Mouse (Mus musculus) spleen, embryonic (tissue): ENCODE results near the gene Foxf2.

ENCODE experiments used
- CTCF ChIA-PET: fragments of 350-600 bp; sonication (Branson Sonifier 250); formaldehyde crosslinking; loops from one replicate; lab custom pipeline; 2022; lab: Charles Lee

The Foxf2 gene

DNA sequence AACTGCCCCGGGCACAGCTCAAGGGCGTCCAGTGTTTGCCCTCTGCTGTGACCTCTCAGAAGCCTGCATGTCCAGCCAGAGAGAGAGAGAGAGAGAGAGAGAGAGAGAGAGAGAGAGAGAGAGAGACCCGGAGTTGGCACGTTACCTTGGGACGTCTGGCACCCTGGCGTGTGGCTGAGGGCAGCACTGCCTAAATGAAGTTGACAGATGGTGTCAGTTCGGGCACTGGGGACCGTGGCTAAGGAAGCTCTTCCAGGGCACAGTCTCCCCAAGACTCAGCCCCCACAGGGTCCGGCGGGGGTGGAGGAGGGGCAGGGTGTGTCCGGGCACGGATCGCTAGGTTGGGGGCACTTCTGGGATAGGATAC is 667 bp upstream of the Foxf2 start:
- CTCF ChIA-PET = no interaction called here

DNA sequence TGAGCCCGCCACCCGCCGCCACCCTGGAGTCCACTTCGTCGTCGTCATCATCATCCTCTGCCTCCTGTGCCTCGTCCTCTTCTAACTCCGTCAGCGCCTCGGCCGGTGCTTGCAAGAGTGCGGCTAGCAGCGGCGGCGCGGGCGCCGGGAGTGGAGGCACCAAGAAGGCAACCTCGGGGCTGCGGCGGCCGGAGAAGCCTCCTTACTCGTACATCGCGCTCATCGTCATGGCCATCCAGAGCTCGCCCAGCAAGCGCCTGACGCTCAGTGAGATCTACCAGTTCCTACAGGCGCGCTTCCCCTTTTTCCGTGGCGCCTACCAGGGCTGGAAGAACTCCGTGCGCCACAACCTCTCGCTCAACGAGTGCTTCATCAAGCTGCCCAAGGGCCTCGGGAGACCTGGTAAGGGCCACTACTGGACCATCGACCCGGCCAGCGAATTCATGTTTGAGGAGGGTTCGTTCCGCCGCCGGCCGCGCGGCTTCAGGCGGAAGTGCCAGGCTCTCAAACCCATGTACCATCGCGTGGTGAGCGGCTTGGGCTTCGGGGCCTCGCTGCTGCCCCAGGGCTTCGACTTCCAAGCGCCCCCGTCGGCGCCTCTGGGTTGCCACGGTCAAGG is 676 bp downstream of the Foxf2 start:
- CTCF ChIA-PET = no interaction called here

DNA sequence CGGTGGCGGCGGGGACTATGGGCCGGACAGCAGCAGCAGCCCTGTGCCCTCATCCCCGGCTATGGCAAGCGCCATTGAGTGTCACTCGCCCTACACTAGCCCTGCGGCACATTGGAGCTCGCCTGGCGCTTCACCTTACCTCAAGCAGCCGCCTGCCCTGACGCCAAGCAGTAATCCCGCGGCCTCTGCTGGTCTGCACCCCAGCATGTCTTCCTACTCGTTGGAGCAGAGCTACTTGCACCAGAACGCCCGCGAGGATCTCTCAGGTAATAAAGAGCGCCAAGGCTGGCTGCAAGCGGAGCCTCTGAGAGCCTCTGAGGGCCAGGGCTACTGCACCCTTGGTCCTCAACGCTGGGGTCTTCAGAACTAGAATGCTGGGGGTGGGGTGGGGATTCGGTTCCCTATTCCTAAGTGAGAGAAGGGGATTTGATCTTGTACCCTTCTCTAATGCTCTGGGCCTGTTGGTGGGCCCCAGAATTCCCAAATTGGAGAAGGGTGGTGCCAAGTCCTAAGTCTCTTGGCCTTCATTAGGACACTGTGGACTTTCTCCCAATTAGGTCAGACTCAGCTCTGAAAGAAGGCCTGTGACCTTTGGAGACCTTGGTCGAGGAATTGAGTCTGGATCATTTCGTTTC is 1.5 kb downstream of the Foxf2 start:
- CTCF ChIA-PET = no interaction called here

DNA sequence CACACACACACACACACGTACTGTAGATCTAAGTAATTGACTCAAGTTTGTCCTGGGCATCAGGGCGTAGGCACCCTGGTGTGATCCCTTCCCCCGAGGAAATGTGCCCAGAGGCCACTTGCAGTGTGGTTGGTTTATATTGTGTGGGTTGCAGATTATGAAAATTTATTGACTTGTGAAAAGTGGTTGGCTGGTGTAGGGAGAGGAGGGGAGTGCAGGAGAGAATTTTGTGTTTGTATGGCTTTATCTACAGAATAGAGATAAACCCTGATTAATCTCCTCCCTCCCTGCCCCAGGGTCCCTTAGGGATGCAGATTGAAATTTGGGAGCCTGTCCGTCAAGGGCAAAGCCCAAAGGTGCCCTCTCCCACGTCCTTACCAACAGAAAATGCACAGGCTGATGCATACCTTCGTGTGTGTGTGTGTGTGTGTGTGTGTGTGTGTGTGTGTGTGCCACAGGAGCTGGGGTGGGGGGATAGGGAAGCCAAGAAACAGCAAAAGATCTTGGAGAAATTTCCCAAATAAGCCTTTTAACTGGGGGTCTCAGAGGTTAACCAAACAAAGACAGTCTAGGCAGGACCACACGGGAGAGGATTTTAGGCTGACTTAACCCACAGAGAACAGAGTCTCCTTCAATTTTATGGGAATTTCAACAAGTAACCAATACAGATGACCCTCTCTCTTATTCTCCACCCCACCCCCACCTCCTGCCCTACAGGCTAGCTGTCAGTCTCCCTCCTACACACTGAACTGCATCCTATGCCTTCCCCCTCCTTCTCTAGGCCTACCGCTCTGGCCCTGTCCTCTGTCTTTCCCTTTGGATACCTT is 2.5 kb downstream of the Foxf2 start:
- CTCF ChIA-PET = no interaction called here

DNA sequence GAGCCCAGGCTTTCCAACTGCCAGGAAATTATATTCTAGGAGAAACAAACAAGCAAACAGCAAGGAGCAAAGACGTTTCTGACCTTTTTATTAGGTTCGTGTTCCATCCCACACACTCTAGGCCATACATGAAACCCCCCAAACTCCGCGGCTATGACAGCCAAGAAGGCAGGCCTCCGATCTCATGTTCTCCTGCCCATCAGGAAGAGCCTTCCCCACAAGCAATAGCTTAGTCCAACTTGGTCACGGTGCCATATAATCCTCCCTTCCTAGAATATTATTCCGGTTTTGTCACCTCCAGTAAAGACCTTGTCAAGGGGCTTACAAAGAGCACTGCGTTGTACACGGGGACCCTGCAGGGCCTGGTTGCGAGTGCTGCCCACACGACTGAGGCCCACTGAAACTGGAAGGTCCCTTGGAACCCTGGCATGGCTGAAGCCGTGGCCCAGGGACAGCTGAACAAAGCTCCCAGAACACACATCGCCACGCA is 3.1 kb downstream of the Foxf2 start:
- CTCF ChIA-PET = no interaction called here

GRCm38 (mm10) chr13:31629321-31629851 is 3.8 kb downstream of the Foxf2 start:
- CTCF ChIA-PET = interaction anchor here (0.7 kb wide), 1 partner anchor 1090 kb away, joined by 3 read pairs; no protein-coding TSS in a partner anchor

GRCm38 (mm10) chr13:31630051-31630450 is 4.4 kb downstream of the Foxf2 start:
- CTCF ChIA-PET = interaction anchor here (0.7 kb wide), 1 partner anchor 1089 kb away, joined by 3 read pairs; no protein-coding TSS in a partner anchor

DNA sequence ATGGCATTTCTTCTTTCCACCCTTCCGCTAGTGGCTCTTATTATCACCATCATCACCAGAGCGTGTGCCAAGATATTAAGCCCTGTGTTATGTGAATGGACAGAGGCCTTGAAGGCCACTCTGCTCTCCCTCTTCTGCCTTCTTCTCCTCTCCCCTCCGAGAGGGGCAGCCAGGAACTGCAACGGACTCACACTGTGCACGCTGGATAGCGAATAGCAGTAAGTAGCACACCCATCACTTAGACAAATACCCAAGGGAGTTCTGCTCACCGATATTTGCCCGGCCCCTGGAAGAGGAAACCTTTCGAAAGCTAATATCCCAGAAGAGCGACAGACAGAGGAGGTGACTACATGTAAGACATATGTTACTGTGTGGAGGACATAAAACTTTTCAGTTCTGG is 4.9 kb downstream of the Foxf2 start:
- CTCF ChIA-PET = no interaction called here

DNA sequence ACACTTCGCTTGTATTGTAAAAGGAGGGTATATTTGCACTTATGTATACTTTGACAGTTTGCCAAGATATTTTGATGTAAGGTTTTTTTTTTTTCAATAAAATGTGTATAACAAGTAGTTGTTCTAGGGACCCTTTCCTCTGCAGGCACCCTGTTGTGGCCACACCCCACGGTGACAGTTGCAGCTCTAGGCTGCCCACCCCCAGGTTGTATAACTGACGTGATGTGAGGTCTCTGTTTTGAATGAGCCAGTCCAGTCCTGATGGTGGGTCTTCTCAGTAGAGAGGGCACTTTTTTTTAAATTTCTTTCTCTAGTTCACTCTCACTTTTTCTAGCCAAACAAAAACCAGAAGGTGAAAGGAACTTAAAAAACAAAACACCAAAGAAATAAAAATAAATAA is 5.7 kb downstream of the Foxf2 start:
- CTCF ChIA-PET = no interaction called here

- CTCF ChIA-PET = no interaction called here
These were observed 6.8 kb downstream of the Foxf2 start for GRCm38 (mm10) chr13:31632450-31632849.

GRCm38 (mm10) chr13:31633259-31633658 is 7.6 kb downstream of the Foxf2 start:
- CTCF ChIA-PET = interaction anchor here (0.7 kb wide), 1 partner anchor 722 kb away, joined by 3 read pairs; no protein-coding TSS in a partner anchor

- CTCF ChIA-PET = no interaction called here
These were observed 9.9 kb downstream of the Foxf2 start for GRCm38 (mm10) chr13:31635546-31635945.

DNA sequence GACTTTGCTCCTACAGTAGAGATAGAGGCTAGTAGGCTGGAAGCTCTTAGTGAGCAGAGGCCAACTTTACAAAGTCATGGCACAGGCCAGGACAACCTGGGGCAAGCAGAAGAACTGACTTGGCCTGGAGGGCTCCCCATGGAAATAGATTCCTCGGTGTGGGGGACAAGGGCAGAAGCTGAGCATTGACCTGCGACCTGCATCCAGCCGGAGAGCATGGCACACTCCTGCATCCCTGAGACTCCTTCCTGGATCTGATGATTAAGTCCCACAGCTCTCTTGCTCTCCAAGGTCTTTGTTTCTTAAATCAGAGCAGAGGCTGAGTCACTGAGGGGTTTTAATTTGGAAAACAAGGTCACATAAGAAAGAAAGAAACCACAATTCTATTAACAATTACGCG is 15.9 kb downstream of the Foxf2 start:
- CTCF ChIA-PET = no interaction called here

GRCm38 (mm10) chr13:31652131-31652745 is 26.6 kb downstream of the Foxf2 start:
- CTCF ChIA-PET = no interaction called here

GRCm38 (mm10) chr13:31656249-31656648 is 30.6 kb downstream of the Foxf2 start:
- CTCF ChIA-PET = no interaction called here

DNA sequence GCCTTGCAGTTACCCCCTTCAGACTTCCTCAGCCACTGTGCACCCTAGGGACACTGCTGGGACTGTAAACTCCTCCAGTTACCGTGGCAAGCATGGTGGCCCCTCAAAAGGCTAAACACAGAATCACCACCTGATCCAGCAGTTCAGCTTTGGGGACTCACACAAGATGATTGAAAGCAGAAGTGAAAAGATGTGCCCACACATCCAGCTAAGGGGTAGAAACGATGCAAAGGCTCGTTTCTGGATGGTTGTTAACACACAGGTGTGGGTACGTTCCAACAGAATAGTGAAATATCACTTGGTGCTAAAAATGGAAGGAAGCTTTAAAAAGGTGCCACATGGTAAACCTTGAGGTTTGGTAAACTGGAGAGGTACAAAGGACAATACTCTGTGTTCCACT is 32.6 kb downstream of the Foxf2 start:
- CTCF ChIA-PET = no interaction called here

DNA sequence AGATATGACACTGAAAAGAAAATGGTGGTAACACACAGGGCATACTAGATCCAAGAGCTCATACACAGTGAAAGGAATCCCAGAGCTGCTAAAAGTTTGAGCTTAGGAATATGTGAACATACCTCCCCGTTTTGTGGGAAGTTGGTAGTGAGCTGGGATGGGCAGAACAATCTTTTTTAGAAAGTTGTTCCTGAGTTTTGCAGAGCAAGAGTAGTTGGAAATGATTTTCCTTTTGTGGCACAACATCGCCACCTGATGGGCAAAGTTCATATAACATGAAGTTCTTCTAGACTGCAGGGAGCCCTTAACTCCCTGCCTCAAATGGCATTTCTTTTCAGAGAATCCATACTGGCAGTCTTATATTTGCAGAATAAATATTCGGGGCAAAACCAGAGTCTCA is 33.3 kb downstream of the Foxf2 start:
- CTCF ChIA-PET = no interaction called here

- CTCF ChIA-PET = interaction anchor here (0.5 kb wide), 1 partner anchor 937 kb away, joined by 3 read pairs; no protein-coding TSS in a partner anchor
These were observed 35.6 kb downstream of the Foxf2 start for GRCm38 (mm10) chr13:31661211-31661610.

- CTCF ChIA-PET = no interaction called here
These were observed 39.8 kb downstream of the Foxf2 start for GRCm38 (mm10) chr13:31665376-31665775.

- CTCF ChIA-PET = no interaction called here
These were observed 42.4 kb downstream of the Foxf2 start for GRCm38 (mm10) chr13:31667919-31668524.

DNA sequence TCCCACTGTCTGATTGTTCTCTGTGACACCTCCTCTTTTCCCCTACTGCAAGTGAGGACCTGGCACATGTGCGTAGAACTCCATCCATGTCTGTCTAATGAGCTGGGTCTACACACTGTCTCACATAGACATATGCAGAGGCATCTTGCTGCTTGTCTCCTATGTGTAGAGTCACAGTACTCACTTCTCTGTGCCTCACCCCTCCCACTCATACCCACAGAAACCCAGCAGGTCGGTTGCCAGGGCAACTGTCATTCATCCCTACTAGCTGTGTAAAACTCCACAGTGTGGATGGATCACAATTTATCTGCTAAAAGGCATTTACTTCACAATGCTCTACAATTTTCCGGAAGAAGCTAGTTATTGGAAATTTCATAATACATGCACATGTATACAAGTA is 46.5 kb downstream of the Foxf2 start:
- CTCF ChIA-PET = no interaction called here
